Mouse (Mus musculus) liver, embryonic 14.5 days (tissue): ENCODE data around the gene Cars2.

Experiments used
- CTCF ChIP-seq: IDR thresholded peaks from 2 replicates; pipeline ENCODE4 v1.5.1; 2016; ENCODE audit warnings: antibody characterized with exemption, low read depth, control low read depth
- EP300 ChIP-seq: IDR thresholded peaks from 2 replicates; pipeline ENCODE4 v1.6.1; 2016; ENCODE audit warnings: antibody characterized with exemption, low read depth

DNA sequence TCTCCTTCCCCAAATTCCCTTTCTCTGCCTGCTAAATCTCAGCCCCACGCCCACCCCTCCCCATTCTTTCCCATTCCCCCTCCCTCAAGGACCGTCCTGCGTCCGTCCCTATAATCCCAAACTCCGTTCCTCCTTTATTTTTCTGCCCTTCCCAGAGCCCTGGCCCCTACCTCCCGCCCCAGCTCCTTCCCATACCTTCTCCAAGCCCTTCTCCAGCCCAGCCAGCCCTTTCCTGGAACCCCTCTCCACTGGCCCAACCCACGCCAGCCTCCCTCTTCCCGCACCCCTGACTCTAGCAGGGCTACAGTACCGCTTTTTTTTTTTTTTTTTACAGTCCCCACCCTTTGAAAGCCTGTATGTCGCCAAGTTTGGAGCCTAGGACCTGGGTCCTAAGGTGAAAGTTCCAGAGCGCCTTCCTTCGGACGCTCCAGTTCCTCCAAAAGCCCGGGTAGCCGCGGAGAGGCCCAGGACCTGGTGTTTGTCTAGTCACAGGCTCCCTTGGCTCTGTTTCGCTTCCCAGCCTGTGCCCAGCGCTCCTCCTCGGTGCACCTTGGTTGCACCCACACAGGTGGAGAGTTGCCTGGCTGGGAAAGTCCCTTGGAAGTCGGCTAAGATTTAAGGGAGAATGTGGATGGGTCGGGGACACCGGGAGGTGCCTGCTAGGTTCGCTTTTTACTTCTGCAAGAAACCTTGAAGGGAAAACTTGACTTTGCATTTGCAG, 71.6 kb downstream of the Cars2 start:
- TF ChIP-seq CTCF (no peak), EP300 (no peak)
